Mouse (Mus musculus) megakaryocyte, embryonic 14.5 days (primary cell): ENCODE measurements around the gene Slc10a7. TPM values are rescaled to one million over a fixed set of nuclear protein-coding genes. Genes with fewer than 3 reads are reported as not detected.
A peak's percentile ranks its signal among the peaks of the same experiment; 100 is the strongest.

Source experiments
- H3K27me3 ChIP-seq: replicated peaks from 2 replicates; pipeline ENCODE3; 2012; ENCODE audit warnings: inconsistent platforms
- H3K36me3 ChIP-seq: replicated peaks from 2 replicates; pipeline ENCODE3; 2012; ENCODE audit warnings: low read length, inconsistent platforms, mixed read lengths
- H3K4me1 ChIP-seq: 2 replicates; pipeline ENCODE4 v1.6.1; 2012; ENCODE audit warnings: inconsistent platforms
- H3K4me3 ChIP-seq: replicated peaks from 2 replicates; pipeline ENCODE3; 2012; ENCODE audit warnings: moderate library complexity, mild to moderate bottlenecking, inconsistent platforms
- H3K9me3 ChIP-seq: 2 replicates; pipeline ENCODE4 v1.6.1; 2012; ENCODE audit warnings: inconsistent platforms
- FLI1 ChIP-seq: IDR thresholded peaks from 2 replicates; pipeline ENCODE4 v1.6.1; 2012; ENCODE audit warnings: low read length, inconsistent platforms, mixed read lengths
- GATA1 ChIP-seq: IDR thresholded peaks from 3 replicates; pipeline ENCODE4 v1.6.1; 2012; ENCODE audit warnings: mixed read lengths, low read length, inconsistent platforms, borderline replicate concordance
- polyA plus RNA-seq: library from polyadenylated mRNA; stranded (reverse); fragments of >175 nt; gene quantifications from 2 replicates; pipeline ENCODE4 v1.2.3, GENCODE M21; 2012; ENCODE audit warnings: low replicate concordance; ENCODE audit not compliant: insufficient read depth

Gene Slc10a7
- polyA plus RNA-seq, 1 experiment: 3.7 TPM

- peak overlapping the region; percentile 59 for H3K4me3 ChIP-seq
- H3K9me3 ChIP-seq: no peaks in the 10 kb centered on the region
- H3K4me1 ChIP-seq: peaks cover 67% of the 10 kb centered on the region
- no peaks in the 10 kb centered on the region for H3K36me3 ChIP-seq
- no peak for TF ChIP-seq GATA1
- no peak for TF ChIP-seq FLI1
- H3K27me3 ChIP-seq: peaks cover 18% of the 10 kb centered on the region
Measured at GRCm38 (mm10) chr8:78741496-78741895, 232.3 kb downstream of the Slc10a7 start.

GRCm38 (mm10) chr8:78741965-78742364, 232.8 kb downstream of the Slc10a7 start:
- peaks cover 67% of the 10 kb centered on the region for H3K4me1 ChIP-seq
- H3K36me3 ChIP-seq: no peaks in the 10 kb centered on the region
- H3K4me3 ChIP-seq: peak overlapping the region; percentile 59
- H3K9me3 ChIP-seq: no peaks in the 10 kb centered on the region
- no peak for TF ChIP-seq FLI1
- TF ChIP-seq GATA1: no peak
- H3K27me3 ChIP-seq: peaks cover 17% of the 10 kb centered on the region

- no peaks in the 10 kb centered on the region for H3K36me3 ChIP-seq
- peaks cover 67% of the 10 kb centered on the region for H3K4me1 ChIP-seq
- no peaks in the 10 kb centered on the region for H3K9me3 ChIP-seq
- H3K4me3 ChIP-seq: no peak overlapping the region
- TF ChIP-seq FLI1: no peak
- TF ChIP-seq GATA1: no peak
- peaks cover 15% of the 10 kb centered on the region for H3K27me3 ChIP-seq
Measured at GRCm38 (mm10) chr8:78742453-78742852, 233.3 kb downstream of the Slc10a7 start.

GRCm38 (mm10) chr8:78747052-78747451, 237.9 kb downstream of the Slc10a7 start:
- no peaks in the 10 kb centered on the region for H3K36me3 ChIP-seq

GRCm38 (mm10) chr8:78748701-78749100, 239.6 kb downstream of the Slc10a7 start:
- Histone ChIP-seq H3K36me3 (no peaks in the 10 kb centered on the region), H3K4me1 (peaks cover 32% of the 10 kb centered on the region), H3K9me3 (peaks cover 4% of the 10 kb centered on the region; the same call in 1 of the 2 replicates), H3K27me3 (peaks cover 6% of the 10 kb centered on the region), H3K4me3 (no peak overlapping the region)
- TF ChIP-seq GATA1 (no peak), FLI1 (no peak)

More at GRCm38 (mm10) chr8:78747052-78747451, 237.9 kb downstream of the Slc10a7 start:
- Histone ChIP-seq H3K9me3 (peaks cover 4% of the 10 kb centered on the region; the same call in 1 of the 2 replicates), H3K27me3 (peaks cover 6% of the 10 kb centered on the region), H3K4me1 (peaks cover 43% of the 10 kb centered on the region), H3K4me3 (no peak overlapping the region)
- TF ChIP-seq GATA1 (no peak), FLI1 (no peak)

GRCm38 (mm10) chr8:78749861-78750825, 241.0 kb downstream of the Slc10a7 start:
- Histone ChIP-seq H3K4me1 (peaks cover 25% of the 10 kb centered on the region), H3K9me3 (peaks cover 4% of the 10 kb centered on the region; the same call in 1 of the 2 replicates), H3K27me3 (peaks cover 9% of the 10 kb centered on the region), H3K36me3 (no peaks in the 10 kb centered on the region), H3K4me3 (peak overlapping the region; percentile 71)
- TF ChIP-seq GATA1 (no peak), FLI1 (no peak)

- H3K4me1 ChIP-seq: peaks cover 17% of the 10 kb centered on the region
- H3K27me3 ChIP-seq: peaks cover 3% of the 10 kb centered on the region
- no peaks in the 10 kb centered on the region for H3K36me3 ChIP-seq
- TF ChIP-seq GATA1: no peak
- TF ChIP-seq FLI1: no peak
- no peak overlapping the region for H3K4me3 ChIP-seq
- H3K9me3 ChIP-seq: peaks cover 4% of the 10 kb centered on the region; the same call in 1 of the 2 replicates
Measured at GRCm38 (mm10) chr8:78751151-78751550, 242.0 kb downstream of the Slc10a7 start.

GRCm38 (mm10) chr8:78754986-78755385, 245.8 kb downstream of the Slc10a7 start:
- Histone ChIP-seq H3K4me1 (peaks cover 15% of the 10 kb centered on the region), H3K36me3 (no peaks in the 10 kb centered on the region), H3K4me3 (no peak overlapping the region), H3K27me3 (peaks cover 3% of the 10 kb centered on the region), H3K9me3 (peaks cover 12% of the 10 kb centered on the region)
- TF ChIP-seq FLI1 (no peak), GATA1 (no peak)

- H3K9me3 ChIP-seq: peaks cover 34% of the 10 kb centered on the region
Measured at GRCm38 (mm10) chr8:78759139-78759538, 250.0 kb downstream of the Slc10a7 start.

GRCm38 (mm10) chr8:78764976-78765375, 255.8 kb downstream of the Slc10a7 start:
- Histone ChIP-seq H3K4me1 (no peaks in the 10 kb centered on the region), H3K27me3 (peaks cover 2% of the 10 kb centered on the region), H3K36me3 (no peaks in the 10 kb centered on the region), H3K9me3 (peaks cover 41% of the 10 kb centered on the region), H3K4me3 (no peak overlapping the region)
- no peak for TF ChIP-seq FLI1
- TF ChIP-seq GATA1: no peak

More at GRCm38 (mm10) chr8:78759139-78759538, 250.0 kb downstream of the Slc10a7 start:
- H3K4me3 ChIP-seq: no peak overlapping the region
- TF ChIP-seq FLI1: no peak
- no peak for TF ChIP-seq GATA1
- peaks cover 2% of the 10 kb centered on the region for H3K27me3 ChIP-seq
- H3K4me1 ChIP-seq: no peaks in the 10 kb centered on the region
- H3K36me3 ChIP-seq: no peaks in the 10 kb centered on the region
